Mouse (Mus musculus) testis, adult 2 months (tissue): ENCODE results near the gene Dmbt1.

Experiments
- CTCF ChIP-seq: fragments of 200-500 bp; IDR thresholded peaks from 2 replicates; pipeline ENCODE4 v1.5.1; 2012; ENCODE audit warnings: low read depth, mild to moderate bottlenecking, inconsistent platforms, low read length, moderate library complexity; ENCODE audit not compliant: control insufficient read depth, insufficient read depth, insufficient replicate concordance
- POLR2A ChIP-seq: fragments of 200-500 bp; IDR thresholded peaks from 2 replicates; pipeline ENCODE4 v1.6.1; 2012; ENCODE audit warnings: low read depth, mild to moderate bottlenecking, inconsistent platforms, low read length, moderate library complexity; ENCODE audit not compliant: control insufficient read depth

- TF ChIP-seq POLR2A (no peak), CTCF (no peak)
Observed at GRCm38 (mm10) chr7:131019181-131019580, 12.7 kb upstream of the Dmbt1 start.
